Mouse (Mus musculus): ENCODE measurements around the gene Mboat1.

Mboat1 gene

DNA sequence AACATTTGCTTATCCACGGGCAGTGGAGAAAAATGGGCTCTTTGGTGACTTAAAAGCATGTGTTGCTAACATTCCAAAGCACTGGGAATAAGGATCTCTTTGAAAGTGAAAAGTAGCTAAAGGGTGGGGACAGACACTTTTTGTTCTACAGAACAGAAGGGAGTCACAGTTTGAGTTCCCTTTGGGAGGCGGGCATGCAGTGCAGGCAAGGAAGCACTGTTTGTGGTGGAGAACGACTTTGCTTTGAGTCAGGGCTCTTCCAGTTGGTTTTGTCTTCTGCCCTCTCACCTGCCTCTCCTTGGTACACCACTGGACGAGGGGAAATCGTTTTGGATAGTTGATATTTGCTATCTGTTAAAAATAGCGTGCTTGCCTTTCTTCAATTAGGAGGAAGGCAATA, 49.7 kb downstream of the Mboat1 start:
- no peak for DNase-seq (ENCODE audit: low read depth)

- DNase-seq (ENCODE audit: low read depth), result no peak
Measured at GRCm38 (mm10) chr13:30186456-30186855, 50.2 kb downstream of the Mboat1 start.

- DNase-seq (ENCODE audit: low read depth), result peak; percentile 87
Measured at GRCm38 (mm10) chr13:30192031-30192716, 55.9 kb downstream of the Mboat1 start.

- peak; percentile 16 for DNase-seq (ENCODE audit: low read depth)
Measured at GRCm38 (mm10) chr13:30193363-30193762, 57.1 kb downstream of the Mboat1 start.

GRCm38 (mm10) chr13:30194834-30195233, 58.5 kb downstream of the Mboat1 start:
- DNase-seq (ENCODE audit: low read depth), result no peak

GRCm38 (mm10) chr13:30196661-30197060, 60.4 kb downstream of the Mboat1 start:
- DNase-seq (ENCODE audit: low read depth), result no peak

GRCm38 (mm10) chr13:30198101-30198570, 61.8 kb downstream of the Mboat1 start:
- peak; percentile 69 for DNase-seq (ENCODE audit: low read depth)

DNA sequence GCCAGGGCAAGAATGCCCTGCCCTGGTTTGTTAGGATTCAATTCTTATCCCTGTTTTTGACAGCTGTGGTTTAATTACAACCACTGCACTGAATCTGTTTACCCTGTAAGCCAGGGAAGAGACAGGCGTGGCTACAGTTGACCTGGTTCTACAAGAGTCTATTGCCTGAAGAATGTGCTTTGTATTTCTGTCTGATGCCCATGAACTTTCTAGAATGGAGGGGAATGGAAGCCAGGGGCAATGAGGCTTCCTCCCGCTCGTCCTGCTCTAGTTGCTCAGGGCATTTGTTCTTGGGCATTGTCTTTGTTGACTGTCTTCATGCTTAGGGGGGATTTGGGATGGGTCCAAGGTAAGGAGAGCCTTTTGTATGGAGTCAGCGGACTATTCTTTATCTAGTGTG, 63.5 kb downstream of the Mboat1 start:
- no peak for DNase-seq (ENCODE audit: low read depth)

DNA sequence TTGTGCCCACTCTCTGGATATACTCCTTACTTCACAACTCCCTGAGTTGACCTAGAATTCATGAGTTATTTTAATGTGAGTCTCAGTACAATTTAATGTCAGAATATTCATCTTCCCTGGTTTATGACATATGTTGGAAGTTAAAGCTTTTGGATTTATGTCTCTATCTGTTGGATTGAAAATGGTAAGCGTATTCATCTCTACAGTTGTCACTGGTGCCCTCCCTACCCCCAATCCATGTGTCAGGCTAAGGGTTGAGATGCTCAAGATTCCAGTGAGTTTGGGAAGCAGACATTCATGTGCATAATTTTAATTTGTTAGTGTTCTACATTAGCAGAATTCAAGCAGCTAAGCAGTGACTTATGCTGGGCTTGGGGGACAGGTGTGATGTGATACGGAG, 64.4 kb downstream of the Mboat1 start:
- no peak for DNase-seq (ENCODE audit: low read depth)

GRCm38 (mm10) chr13:30203018-30203417, 66.7 kb downstream of the Mboat1 start:
- no peak for DNase-seq (ENCODE audit: low read depth)

GRCm38 (mm10) chr13:30208176-30208575, 71.9 kb downstream of the Mboat1 start:
- DNase-seq (ENCODE audit: low read depth), result no peak

DNA sequence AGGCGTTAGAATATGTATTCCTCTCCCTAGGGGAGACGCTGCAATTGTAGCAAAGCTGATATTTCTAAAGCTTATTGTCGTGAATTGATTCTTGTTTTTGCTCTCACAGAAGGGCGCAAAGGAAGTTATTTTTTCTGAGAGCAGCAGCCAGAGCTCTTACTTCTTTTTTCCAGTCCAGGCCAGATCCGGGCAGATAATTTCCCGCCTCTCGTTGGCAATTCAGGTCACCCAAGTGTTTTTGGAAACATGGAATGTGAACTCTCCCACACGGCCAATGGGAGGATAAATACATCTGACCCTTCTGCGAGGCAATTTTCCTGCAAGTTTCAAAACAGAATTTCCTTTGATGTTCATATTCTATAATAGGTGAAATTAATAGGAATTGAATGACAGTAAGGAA, 77.0 kb downstream of the Mboat1 start:
- DNase-seq (ENCODE audit: low read depth), result no peak

GRCm38 (mm10) chr13:30217588-30218371, 81.5 kb downstream of the Mboat1 start:
- no peak for DNase-seq (ENCODE audit: low read depth)

DNA sequence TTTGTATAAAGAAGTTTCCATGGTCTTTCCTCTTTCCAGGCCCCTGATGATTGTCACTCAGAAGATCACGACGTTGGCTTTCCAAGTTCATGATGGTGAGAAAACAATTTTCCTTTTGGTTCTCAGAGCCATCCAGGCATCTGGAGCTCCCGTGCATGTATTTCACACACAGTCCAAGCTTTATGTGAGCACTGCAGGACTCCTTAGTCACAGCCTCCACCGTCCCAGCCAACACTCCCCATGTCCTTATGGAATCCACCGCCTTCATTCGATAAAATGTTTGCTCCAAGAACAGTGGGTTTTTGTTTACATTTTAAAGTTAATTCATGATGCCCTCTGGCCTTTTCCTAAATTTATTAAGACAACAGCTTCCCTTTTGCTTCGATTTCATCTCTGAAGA, 83.3 kb downstream of the Mboat1 start:
- no peak for DNase-seq (ENCODE audit: low read depth)

DNA sequence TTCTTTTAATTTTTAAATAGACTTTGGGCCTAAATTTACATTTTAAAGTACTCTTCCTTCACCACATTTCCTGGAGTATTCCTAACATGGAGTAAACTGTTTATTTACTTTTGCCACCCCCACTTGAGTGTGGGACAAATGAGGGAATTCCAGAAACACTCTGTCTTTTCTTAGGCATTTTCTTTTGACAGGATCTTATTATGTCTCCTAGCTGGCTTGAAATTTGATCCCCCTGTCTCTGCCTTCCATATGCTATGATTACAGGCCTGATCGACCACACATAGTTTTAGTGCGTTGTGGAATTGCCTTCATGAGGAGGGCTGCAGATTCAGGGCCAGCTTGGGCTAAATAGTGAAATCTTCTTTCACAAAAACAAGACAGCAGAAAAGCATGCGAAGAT, 85.0 kb downstream of the Mboat1 start:
- DNase-seq (ENCODE audit: low read depth), result no peak

GRCm38 (mm10) chr13:30224114-30224513, 87.8 kb downstream of the Mboat1 start:
- DNase-seq (ENCODE audit: low read depth), result no peak

DNA sequence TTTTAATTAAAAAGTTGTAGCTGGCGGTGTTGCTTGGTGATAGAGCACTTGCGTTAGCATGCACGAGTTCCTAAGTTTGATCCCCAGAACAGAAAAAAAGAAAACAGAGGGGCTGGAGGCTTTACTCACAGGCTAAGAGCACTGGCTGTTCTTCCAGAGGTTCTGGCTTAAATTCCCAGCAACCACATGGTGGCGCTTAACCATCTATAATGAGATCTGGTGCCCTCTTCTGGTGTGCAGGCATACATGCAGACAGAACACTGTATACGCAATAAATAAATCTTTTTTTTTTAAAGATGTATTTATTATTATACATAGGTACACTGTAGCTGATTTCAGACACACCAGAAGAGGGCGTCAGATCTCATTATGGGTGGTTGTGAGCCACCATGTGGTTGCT, 88.4 kb downstream of the Mboat1 start:
- DNase-seq (ENCODE audit: low read depth), result no peak

- peak; percentile 14 for DNase-seq (ENCODE audit: low read depth)
Measured at GRCm38 (mm10) chr13:30228762-30229161, 92.5 kb downstream of the Mboat1 start.

GRCm38 (mm10) chr13:30229625-30230139, 93.4 kb downstream of the Mboat1 start:
- DNase-seq (ENCODE audit: low read depth), result peak; percentile 29

DNA sequence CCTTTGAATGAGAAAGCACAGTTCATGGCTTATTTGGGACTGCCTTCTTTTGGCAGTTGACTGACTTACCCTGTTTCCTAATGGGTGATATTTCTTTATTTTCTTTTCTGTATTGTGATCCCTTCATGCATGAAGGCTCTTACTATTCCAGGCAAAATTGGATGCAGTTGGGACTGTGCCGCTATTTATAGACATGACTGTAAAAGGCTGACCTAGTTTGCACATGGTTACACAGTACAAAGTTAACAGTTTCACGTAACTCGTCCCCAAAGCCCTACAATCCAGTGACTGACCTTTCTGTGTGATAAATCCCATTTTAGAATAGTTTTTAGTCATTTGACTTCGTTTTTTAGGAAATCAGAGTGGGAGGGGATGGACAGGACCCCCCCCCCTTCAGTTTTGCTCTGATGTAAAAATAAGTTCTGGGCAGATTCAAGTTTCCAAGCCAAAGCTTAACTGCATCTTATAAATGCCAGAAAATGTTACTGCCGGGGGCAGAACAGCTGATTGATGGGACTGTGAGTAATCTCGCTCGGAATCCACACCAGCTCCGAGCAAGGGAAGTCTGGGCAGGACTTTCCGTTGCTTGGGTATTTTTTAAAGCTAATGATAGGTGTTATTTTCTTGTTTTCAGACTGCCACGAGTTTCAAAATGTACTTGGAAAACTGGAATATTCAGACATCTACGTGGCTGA, 98.9 kb downstream of the Mboat1 start:
- no peak for DNase-seq (ENCODE audit: low read depth)

- no peak for DNase-seq (ENCODE audit: low read depth)
Measured at GRCm38 (mm10) chr13:30239396-30239795, 103.1 kb downstream of the Mboat1 start.

GRCm38 (mm10) chr13:30245573-30245972, 109.3 kb downstream of the Mboat1 start:
- no peak for DNase-seq (ENCODE audit: low read depth)
